Mouse (Mus musculus): ENCODE measurements around the gene Tbk1.

The Tbk1 gene

GRCm38 (mm10) chr10:121585791-121586642 is 570 bp downstream of the Tbk1 start:
- no peak for DNase-seq

- no peak for DNase-seq
These were observed 1.4 kb downstream of the Tbk1 start for GRCm38 (mm10) chr10:121585056-121585790.

GRCm38 (mm10) chr10:121584033-121584432 is 2.6 kb downstream of the Tbk1 start:
- no peak for DNase-seq

GRCm38 (mm10) chr10:121583016-121583415 is 3.6 kb downstream of the Tbk1 start:
- no peak for DNase-seq

- no peak for DNase-seq
These were observed 4.3 kb downstream of the Tbk1 start for GRCm38 (mm10) chr10:121582287-121582686.

GRCm38 (mm10) chr10:121581405-121581804 is 5.2 kb downstream of the Tbk1 start:
- DNase-seq: no peak

- no peak for DNase-seq
These were observed 6.2 kb downstream of the Tbk1 start for GRCm38 (mm10) chr10:121580381-121580780.

- no peak for DNase-seq
These were observed 10.2 kb downstream of the Tbk1 start for GRCm38 (mm10) chr10:121576372-121576771.

GRCm38 (mm10) chr10:121571511-121572147 is 15.0 kb downstream of the Tbk1 start:
- no peak for DNase-seq

- no peak for DNase-seq
These were observed 15.6 kb downstream of the Tbk1 start for GRCm38 (mm10) chr10:121571031-121571430.

GRCm38 (mm10) chr10:121569796-121570195 is 16.8 kb downstream of the Tbk1 start:
- DNase-seq: no peak

- no peak for DNase-seq
These were observed 17.5 kb downstream of the Tbk1 start for GRCm38 (mm10) chr10:121569001-121569589.

- DNase-seq: no peak
These were observed 18.1 kb downstream of the Tbk1 start for GRCm38 (mm10) chr10:121568534-121568933.

GRCm38 (mm10) chr10:121568026-121568425 is 18.6 kb downstream of the Tbk1 start:
- DNase-seq: no peak

GRCm38 (mm10) chr10:121564447-121564846 is 22.1 kb downstream of the Tbk1 start:
- no peak for DNase-seq

GRCm38 (mm10) chr10:121558231-121558630 is 28.4 kb downstream of the Tbk1 start:
- no peak for DNase-seq

- DNase-seq: no peak
These were observed 30.3 kb downstream of the Tbk1 start for GRCm38 (mm10) chr10:121556263-121556662.

GRCm38 (mm10) chr10:121550334-121550733 is 36.3 kb downstream of the Tbk1 start:
- DNase-seq: no peak

GRCm38 (mm10) chr10:121549670-121550069 is 36.9 kb downstream of the Tbk1 start:
- no peak for DNase-seq

GRCm38 (mm10) chr10:121547162-121547561 is 39.4 kb downstream of the Tbk1 start:
- no peak for DNase-seq

- no peak for DNase-seq
These were observed 43.0 kb downstream of the Tbk1 start for GRCm38 (mm10) chr10:121543577-121543976.

GRCm38 (mm10) chr10:121542156-121542555 is 44.4 kb downstream of the Tbk1 start:
- no peak for DNase-seq

GRCm38 (mm10) chr10:121534995-121535394 is 51.6 kb downstream of the Tbk1 start:
- DNase-seq: no peak
